In genomic region chr8:20388706-20389362, GRCm38 (mm10) we compare ENCODE assay signal across 10 mouse cellular contexts. TPM values are rescaled to one million over a fixed set of nuclear protein-coding genes. Genes with fewer than 3 reads are reported as not detected.
DNase-seq lines count a peak whose midpoint lies in the region; ATAC-seq and TF ChIP-seq lines count a peak whose summit lies in the region.
"Not testable (repeated sequence)": the region's sequence is repeated elsewhere in the genome, so short reads cannot be mapped to it uniquely, and the experiment has no call there.
"Had no signal": no experiment of that assay in that cellular context is flagged by ENCODE, and none has a peak within 500 bp of the region (broad histone marks: within the 10 kb centered on the region; RNA-seq: fewer than 3 reads in every experiment).

No protein-coding gene starts in this region.

- not testable (repeated sequence) for H3K9me3 ChIP-seq in forebrain, embryonic 13.5 days (replicated peaks); intestine, embryonic 16.5 days (ENCODE audit: control insufficient read depth, low read length); neural tube, embryonic 15.5 days (replicated peaks)

- H3K4me2 ChIP-seq in forebrain, embryonic 13.5 days; intestine, embryonic 16.5 days (ENCODE audit: low read depth, low read length); neural tube, embryonic 15.5 days: not testable (repeated sequence)

- not testable (repeated sequence) for H3K27ac ChIP-seq in forebrain, embryonic 13.5 days; heart, adult 2 months; intestine, embryonic 16.5 days (ENCODE audit: low read length); neural tube, embryonic 15.5 days (replicated peaks)

- H3K27me3 ChIP-seq in forebrain, embryonic 13.5 days; heart, adult 2 months (ENCODE audit: control insufficient read depth, insufficient read depth, low read length); intestine, embryonic 16.5 days (replicated peaks; ENCODE audit: control insufficient read depth, insufficient read depth, low read length); neural tube, embryonic 15.5 days (replicated peaks): not testable (repeated sequence)

- not testable (repeated sequence) for H3K79me2 ChIP-seq in heart, adult 2 months (replicated peaks; ENCODE audit: control insufficient read depth, insufficient read depth, low read length)

- WGBS in forebrain, embryonic 13.5 days = 53% methylated on average over 3 of the region's 7 CpGs
- WGBS in heart, adult 2 months = 50% methylated on average over 4 of the region's 7 CpGs
- WGBS in intestine, embryonic 16.5 days = no CpG with 5 or more reads among the region's 7 CpGs
- WGBS in neural tube, embryonic 15.5 days = 50% methylated on average over 2 of the region's 7 CpGs

- peak; percentile 80 for ATAC-seq in forebrain, embryonic 13.5 days
- ATAC-seq in intestine, embryonic 16.5 days = peak; percentile 80
- peak; percentile 72 for ATAC-seq in neural tube, embryonic 15.5 days (ENCODE audit: low FRiP score)

- not testable (repeated sequence) for TF ChIP-seq POLR2A in heart, adult 2 months (IDR thresholded peaks at IDR 0.05; ENCODE audit: insufficient read depth, low read depth, low read length)

- H3K9ac ChIP-seq in forebrain, embryonic 13.5 days; heart, adult 2 months (ENCODE audit: low read depth, low read length); intestine, embryonic 16.5 days (ENCODE audit: low read depth, low read length); neural tube, embryonic 15.5 days (replicated peaks): not testable (repeated sequence)

- TF ChIP-seq CTCF in heart, adult 2 months (IDR thresholded peaks at IDR 0.05) = peak; percentile 23; the same call in 1 of the 2 replicates

- H3K4me3 ChIP-seq in forebrain, embryonic 13.5 days; heart, adult 2 months; intestine, embryonic 16.5 days (ENCODE audit: low read length); neural tube, embryonic 15.5 days (replicated peaks): not testable (repeated sequence)

- not testable (repeated sequence) for H3K4me1 ChIP-seq in forebrain, embryonic 13.5 days; heart, adult 2 months (ENCODE audit: control insufficient read depth, insufficient read depth, low read length); intestine, embryonic 16.5 days (ENCODE audit: control insufficient read depth, insufficient read depth, low read length); neural tube, embryonic 15.5 days

- TF ChIP-seq EP300 in heart, adult 2 months (IDR thresholded peaks at IDR 0.05; ENCODE audit: insufficient read depth, low read depth, low read length) = not testable (repeated sequence)

- DNase-seq in adrenal gland, postnatal 4 days (ENCODE audit: low spot score in 2 of 2) = peak; percentile 53 to 55
- DNase-seq in heart, adult 2 months = peak; percentile 28 to 55
- peak; percentile 18 to 30 for DNase-seq in left cerebral cortex, postnatal 25 days (ENCODE audit: low spot score in 2 of 2)
- DNase-seq in lung, postnatal 10 days = peak; percentile 55
- peak; percentile 37 to 52 for DNase-seq in thymus, postnatal 10 days (ENCODE audit: low spot score in 2 of 2)

- intact Hi-C loops in heart, adult 2 months (cut with DNase I); left cerebral cortex, postnatal 25 days (cut with DNase I): not testable (repeated sequence)

- not testable (repeated sequence) for H3K36me3 ChIP-seq in forebrain, embryonic 13.5 days (ENCODE audit: poor library complexity, severe bottlenecking); heart, adult 2 months (ENCODE audit: control insufficient read depth, insufficient read depth, low read length); intestine, embryonic 16.5 days (ENCODE audit: control insufficient read depth, insufficient read depth, low read length); neural tube, embryonic 15.5 days

RNA-seq across cellular contexts. Expression of gene Gm15319, which starts 25.8 kb away (rescaled TPM):
- under 1 TPM; 0.42 to 0.67 TPM for total RNA-seq in adrenal gland, postnatal 4 days (2021)
- polyA plus RNA-seq in forebrain, embryonic 13.5 days (2015; fragmentation: Nextera tagmentation; extraction: Ambion mirVana) = 0.13 TPM in 1 of 2 replicates, not detected in the other
- under 1 TPM; 0.16 to 0.32 TPM for total RNA-seq in heart, adult 2 months (2021)
- 0.26 TPM in 1 of 2 replicates, not detected in the other for polyA plus RNA-seq in heart, adult 2 months (2012; rRNA removed)
- polyA plus RNA-seq in intestine, embryonic 16.5 days (2015; fragmentation: Nextera tagmentation; extraction: Ambion mirVana) = 0.31 and 0.34 TPM in 2 replicates
- total RNA-seq in left cerebral cortex, postnatal 25 days (2021) = 1 to 10 TPM in 1 of 2 experiments, under 1 TPM in 1; 0.71 to 1.3 TPM
- 0.10 and 0.27 TPM in 2 replicates for polyA plus RNA-seq in neural tube, embryonic 15.5 days (2015; fragmentation: Nextera tagmentation; extraction: Ambion mirVana)
- polyA plus RNA-seq: CD4-positive, CD25-positive, alpha-beta regulatory T cell, adult 4 months; small intestine, adult 2 months had no signal
